Mouse (Mus musculus) ovary, adult 18-20 months (tissue): Measurements from ENCODE around the gene Dynlt1c.
"Not testable (repeated sequence)": the region's sequence is repeated elsewhere in the genome, so short reads cannot be mapped to it uniquely, and the experiment has no call there.

ENCODE experiments used
- DNase-seq: peaks from one replicate; pipeline ENCODE4 v3.0.0; 2022; ENCODE audit warnings: low spot score, mixed read lengths

Dynlt1c gene

DNA sequence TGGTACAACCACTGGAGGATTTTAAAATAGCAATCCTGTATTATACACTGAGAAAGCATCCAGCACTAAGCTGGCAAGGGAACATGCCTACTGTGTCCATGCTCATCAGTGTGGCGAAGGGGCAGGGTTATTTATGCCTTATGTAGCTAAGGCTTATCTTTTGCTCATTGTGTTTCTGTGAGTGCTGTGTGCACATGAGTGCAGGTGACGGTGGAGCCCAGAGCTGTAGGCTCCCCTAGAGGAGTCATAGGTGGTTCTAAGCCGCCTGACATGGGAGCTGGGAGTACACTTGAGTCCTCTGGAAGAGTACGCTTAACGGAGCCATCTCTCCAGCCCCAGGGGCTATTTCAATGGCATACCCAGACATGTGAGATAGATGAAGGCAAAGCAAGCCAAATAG, 17.8 kb downstream of the Dynlt1c start:
- DNase-seq, result not testable (repeated sequence)

DNA sequence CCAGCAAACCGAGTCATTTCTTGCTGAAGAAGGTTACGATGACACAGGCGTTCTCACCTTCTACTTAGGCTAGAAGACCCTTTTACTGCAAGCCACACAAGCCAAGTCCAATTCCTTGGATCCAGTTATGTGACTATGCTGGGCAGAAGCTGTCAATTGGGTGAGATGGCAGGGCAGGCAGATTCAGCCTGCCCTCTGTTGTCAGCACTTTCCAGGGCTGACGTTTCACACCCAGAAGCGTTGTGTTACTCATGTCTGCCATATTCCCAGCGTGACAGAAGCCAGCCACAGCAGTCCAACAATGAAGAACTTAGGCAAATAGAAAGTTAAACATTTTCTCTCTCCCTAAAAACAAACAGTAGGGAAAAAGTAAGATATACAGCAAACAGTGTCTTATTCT, 18.6 kb downstream of the Dynlt1c start:
- DNase-seq, result not testable (repeated sequence)

DNA sequence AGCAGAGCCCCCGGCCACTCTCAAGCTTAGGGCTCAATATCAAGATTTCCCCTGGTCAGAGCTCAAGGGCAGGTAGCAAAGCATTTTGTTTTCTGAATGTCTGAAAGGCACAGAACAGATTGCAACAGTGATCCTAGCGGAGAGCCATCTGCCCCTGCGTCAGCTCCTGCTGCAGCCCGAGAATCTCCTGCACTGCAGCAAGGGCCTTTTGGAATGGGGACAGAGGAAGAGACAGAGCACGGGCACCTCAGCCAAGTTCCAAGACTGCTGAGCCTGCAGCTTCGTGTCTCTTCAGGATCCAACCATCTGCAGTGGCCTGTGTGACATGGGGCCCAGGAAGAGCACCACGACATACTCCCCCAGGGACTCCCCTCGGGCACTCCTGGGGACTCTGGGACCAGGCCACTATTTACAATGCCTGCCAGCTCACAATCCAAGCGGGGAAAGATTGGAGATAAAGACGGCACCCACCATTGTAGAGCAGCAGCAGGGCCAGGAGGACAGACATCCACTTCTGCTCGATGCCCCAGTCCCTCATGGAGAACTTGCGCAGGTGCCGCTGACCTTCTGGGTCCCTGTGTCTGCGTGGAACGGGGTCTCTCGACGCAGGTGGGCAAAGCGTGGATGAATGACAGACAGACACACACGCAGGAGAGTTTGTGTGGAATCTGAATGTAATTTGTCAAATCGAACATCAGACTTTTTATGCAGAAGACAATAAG, 19.4 kb downstream of the Dynlt1c start:
- DNase-seq, result not testable (repeated sequence)

DNA sequence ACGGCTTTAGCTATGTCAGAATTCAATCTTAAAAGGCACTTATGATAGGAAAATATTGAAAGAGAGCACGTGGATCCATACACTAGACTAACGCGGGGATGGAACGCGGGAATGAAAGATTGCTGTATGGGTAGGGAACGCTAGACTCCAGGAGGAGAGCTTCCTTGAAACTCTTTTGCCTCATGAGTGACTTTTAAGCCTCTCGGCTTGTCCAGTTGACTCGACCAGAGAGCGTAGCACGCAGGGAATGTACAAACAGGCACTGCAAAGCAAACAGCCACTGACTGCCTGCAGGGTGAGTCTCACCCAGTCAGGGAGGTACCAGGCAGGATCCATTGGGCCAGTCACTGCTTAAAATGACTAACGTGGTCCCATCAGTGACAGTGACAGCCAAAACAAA, 20.5 kb downstream of the Dynlt1c start:
- not testable (repeated sequence) for DNase-seq

DNA sequence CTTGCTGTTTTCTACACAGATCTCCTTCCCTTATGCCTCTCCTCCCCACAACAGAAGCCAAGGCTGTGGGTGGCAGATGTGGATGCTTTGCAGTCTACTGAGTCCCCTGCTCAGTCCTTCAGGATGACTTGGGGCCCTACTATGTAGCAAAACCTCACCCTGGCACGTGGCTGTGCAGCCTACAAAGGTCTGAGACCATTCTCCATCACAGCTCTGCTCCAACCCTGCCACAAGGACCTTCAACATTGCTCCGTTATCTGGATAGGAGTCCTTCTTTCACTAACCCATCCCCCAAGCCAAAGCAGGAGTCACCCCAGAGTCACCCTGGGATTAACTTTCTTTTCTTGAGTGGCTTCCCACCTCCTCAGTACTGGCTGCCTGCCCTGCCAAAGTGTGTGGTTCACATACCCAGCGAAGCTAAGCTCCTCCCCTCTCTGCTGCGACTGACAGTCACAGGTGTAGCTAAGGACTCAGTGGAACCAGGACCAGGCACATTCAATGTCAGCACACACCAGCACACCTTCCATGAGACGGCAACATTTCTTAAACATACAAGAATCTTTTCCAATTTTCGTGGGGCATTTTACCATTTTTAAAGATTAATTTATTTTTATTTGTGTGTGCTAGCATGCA, 23.6 kb downstream of the Dynlt1c start:
- not testable (repeated sequence) for DNase-seq

DNA sequence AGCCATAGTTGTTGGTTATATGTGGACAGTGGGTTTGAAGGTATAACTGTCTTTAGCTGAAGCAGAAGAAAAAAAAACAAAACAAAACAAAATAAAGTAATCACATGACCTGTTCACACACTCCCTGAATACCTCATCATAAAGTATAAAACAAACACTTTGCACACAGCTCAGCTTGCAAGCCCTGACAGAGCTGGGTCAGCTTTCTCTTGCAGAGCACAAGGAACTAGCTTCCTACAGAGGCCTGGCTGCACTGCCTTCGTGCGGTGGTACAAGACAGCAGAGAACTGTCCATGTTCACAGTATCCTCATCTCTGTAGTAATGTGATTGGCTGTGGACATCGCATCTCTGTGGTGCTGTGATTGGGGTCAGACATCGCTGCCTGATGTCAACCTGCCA, 28.9 kb downstream of the Dynlt1c start:
- not testable (repeated sequence) for DNase-seq

DNA sequence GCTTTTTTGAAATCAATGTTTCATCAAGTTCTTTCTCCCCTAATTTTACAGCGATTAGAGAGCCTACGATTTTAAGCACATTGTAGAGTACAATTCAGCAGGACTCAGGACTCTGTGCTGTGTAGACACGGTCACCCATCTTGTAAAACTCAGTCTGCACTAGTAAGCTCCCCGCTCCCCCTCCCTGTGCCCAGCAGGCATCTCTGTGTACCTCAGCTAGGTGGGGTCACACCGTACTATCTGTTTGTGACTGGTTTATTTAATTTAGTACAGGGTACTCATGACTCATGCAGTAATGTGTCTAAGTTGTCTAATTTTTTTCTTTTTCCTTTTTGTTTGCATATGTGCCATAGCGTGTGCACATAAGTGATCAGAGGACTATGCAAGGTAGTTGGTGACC, 31.4 kb downstream of the Dynlt1c start:
- DNase-seq, result not testable (repeated sequence)

DNA sequence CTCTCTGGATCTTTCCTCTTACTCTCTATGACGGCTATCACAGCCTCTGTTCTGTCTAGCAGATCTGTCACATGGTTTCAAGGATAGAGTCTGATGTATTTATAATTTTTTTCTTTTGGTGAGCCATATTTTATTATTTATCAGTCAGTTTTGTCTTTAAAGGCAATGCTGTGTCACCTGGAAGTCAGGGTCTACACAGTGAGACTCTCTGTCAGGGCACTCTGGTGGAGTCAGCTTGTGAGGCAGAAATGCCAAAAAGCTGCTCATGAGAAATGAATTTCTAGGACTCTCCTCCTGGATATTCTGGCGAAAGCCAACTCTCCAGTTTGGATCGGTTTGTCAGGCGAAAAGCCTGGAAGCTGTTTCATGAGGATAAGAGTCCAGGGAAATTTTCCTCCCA, 34.3 kb downstream of the Dynlt1c start:
- DNase-seq, result not testable (repeated sequence)

DNA sequence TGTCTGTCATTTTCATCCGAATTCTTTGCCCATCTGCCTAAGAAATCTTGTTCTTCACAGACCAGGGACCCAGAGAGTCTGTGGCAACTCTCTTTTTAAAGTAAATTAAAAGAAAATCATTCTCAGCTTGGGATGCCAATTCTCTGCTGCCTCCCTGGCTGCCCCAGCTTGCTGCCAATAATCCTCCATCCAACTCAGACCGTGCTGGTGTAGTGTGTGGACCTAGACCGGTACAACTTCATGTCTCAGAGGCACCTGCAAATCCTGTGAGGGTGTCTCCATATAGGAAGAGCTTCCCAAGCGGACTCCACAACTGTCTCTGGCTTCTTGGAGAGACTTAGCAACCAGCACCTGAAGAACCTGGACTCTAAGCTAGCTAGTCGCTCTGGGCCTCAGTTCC, 35.4 kb downstream of the Dynlt1c start:
- DNase-seq, result no peak

DNA sequence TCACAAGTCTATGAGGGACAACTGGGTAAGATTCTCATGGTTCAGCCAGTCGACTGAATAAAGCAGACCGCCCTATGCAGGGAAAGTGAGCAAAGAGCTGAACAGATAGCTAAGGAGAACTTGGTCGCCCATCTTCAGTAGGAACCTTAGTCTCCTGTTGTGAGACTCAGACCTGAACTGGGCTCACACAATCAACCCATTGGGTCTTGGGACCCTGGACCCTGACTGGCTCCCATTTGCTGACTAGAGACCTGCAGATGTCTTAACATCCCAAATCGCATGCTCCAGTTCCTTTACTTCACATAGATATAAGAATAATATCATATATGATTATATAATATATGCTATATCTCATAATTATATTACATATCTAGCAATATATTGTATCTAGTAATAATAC, 36.0 kb downstream of the Dynlt1c start:
- not testable (repeated sequence) for DNase-seq

DNA sequence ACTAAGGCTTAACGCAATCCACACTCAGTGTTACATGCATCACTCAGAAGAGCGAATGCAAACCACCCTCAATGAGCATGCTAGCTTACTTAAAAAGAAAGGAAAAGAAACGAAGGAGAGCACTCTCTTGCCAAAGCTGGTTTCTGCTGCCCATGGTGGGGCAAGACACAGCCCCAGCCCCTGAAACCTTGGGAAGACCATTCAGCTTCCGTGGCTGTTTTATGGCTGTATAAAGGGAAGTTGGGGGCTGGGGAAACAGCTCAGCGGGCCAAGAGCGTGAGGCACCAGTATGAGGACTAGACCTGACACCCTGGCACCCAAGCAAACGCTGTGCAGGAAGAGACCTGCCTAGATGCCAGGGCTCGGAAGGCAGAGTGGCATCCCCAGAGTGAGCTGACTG, 37.0 kb downstream of the Dynlt1c start:
- not testable (repeated sequence) for DNase-seq

DNA sequence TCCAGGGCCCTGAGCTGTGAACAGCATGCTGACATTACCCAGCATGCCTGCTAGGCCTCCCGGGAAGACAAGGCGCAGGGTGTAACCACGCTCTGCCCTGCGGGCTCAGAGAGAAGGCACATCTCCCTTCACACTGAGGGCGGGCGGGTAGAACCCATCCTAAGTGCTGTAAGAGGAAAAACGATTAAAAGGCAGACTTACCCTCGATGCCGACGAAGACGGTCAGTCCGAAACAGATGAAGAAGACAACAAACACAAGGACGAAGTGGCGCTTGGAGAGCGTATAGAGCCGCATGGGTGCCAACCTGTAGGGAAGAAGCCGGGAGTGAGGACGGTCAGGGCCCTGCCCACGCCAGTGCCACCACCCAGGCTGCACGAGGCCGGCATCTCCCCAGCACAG, 38.0 kb downstream of the Dynlt1c start:
- not testable (repeated sequence) for DNase-seq

DNA sequence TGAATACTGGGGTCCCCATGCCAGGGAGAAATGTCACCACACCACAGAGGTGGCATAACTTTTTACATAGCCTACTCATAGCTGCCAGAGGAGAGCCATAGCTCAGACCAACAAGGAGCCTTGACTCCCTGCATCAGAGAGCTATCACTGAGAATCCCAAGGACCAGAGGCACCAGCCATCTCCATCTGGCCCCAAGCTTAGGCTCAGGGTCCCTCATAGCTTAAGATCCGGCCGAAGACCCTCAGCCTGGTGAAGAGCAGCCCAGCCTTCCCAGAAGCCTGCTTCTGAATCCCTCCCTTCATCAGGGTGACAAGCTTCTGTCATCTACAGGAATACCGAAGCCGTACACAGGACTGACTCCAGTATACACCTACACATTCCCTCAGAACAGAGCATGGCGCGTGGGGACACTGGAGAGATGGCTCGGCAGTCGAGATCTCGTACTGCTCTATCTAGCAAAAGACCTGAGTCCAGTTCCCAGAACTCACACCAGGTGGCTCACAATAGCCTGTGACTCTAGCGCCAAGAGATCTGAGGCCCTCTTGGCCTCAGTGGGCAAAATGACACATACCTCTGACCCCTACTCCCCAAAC, 38.7 kb downstream of the Dynlt1c start:
- not testable (repeated sequence) for DNase-seq

DNA sequence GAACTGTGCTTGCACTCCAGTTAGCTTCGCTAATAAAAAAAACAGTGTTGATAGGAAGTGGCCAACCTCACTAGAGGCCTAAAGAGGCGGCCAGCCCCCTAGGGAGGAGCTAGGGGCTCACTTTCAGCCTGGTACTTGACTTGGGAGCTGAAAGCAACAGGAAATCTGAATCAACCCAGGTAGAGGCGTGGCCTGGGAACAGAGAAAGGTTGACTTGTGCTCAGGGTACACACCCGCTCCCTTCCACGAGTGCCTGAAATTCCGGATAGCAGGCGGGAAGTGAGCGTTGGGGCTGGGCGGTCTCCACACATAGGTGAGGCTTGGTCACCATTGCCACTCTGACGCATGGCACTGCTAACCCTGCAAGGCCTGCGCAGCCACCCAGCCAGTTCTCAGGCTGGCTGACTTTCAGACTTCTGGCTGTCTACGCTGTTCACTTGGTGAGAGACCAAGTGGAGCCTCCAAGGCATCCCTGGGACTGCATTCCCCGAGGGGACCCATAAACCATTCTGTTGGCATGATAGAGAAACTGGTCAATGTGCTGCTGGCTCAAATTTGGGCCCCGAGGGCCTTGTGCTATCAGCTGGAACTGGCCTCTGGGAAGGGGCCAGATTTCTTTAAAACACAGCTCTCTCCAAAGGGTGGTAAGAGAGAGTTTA, 39.4 kb downstream of the Dynlt1c start:
- not testable (repeated sequence) for DNase-seq

DNA sequence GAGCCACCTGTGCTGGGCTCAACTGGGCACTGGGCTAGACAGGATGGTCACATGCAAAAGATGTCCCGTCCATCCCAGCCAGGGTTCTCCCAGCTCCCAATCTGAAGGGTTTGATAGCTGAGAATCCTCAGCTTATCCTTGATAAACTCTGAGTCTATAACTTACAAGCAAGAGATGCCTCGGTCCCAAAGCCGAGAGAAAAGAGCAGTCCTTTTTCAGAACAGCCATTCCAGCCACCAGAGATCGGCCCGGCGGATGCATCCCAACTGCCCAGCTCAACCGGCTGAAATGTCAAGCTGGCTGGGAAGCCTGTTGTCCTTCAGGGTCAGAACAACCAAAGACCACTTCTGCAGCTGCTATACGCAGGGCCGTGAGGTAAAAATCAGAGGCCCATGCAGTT, 42.7 kb downstream of the Dynlt1c start:
- not testable (repeated sequence) for DNase-seq

DNA sequence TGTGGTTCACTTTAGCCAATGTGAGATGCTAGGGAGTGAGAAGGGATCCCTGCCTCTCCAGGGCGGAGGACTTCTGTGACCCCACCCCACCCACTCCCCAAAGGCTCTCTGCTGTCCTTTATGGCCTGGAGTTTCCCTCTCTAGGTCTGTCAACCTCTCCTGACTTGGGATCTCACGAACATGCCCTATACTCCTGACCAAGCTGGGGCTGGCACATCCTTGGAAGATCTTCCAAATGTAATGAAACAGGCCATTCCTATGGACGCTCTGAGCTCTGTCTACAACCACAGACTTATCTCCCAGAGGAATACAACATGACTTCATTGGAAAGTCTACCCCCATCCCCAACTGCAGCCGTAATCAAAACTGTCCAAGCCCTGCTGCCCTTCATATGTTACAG, 43.2 kb downstream of the Dynlt1c start:
- DNase-seq, result not testable (repeated sequence)

DNA sequence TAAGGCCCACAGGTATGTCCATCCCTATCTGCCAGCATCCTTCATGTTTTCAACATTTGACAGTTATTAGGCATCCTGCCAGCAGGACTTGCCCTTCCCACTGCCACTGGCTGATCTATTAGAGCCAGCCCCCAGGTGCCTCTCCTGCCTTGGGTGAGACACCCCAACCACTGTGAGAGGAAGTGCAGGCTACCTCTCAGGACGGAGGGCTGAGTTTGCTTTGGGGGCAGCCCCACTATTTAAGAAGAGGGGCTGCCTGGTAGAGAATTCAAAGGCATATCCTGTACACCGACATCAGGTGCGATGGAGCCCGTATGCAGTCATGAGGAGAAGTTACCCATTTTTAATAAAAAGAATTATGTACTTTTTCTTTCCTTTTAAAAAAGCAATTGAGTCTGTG, 44.2 kb downstream of the Dynlt1c start:
- not testable (repeated sequence) for DNase-seq

DNA sequence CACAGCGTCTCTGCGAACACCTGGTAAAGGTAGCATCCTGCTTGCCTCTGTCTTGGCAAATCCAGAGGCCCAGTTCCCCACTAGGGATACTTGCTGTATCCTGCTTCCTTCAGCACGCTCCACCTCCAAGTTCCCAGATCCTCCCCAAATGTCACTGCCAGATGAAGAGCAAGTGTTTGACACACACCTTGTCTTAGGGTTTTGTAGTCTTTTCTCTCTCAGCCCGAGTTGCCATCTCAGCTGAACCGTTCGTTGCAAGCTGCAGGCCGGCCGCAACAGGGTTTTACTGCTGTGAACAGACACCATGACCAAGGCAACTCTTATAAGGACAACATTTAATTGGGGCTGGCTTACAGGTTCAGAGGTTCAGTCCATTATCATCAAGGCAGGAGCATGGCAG, 45.4 kb downstream of the Dynlt1c start:
- DNase-seq, result not testable (repeated sequence)

DNA sequence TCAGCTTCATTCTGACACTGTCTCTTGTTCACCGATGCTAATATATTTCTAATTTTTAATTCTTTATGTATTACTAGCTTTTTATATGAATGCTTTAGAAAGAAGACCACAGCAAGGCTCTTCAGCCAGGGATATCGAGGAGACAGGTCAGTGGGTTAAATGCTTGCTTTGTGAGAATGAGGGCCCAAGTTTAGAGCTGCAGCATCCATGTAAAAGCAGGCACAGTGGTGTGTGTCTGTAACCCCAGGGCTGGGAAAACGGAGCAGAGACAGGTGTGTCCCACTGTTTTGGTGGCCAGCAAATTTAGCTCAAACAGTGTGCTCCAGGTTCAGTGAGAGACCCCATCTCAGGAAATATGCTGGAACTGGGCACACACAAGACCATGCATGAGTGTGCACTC, 46.0 kb downstream of the Dynlt1c start:
- not testable (repeated sequence) for DNase-seq

DNA sequence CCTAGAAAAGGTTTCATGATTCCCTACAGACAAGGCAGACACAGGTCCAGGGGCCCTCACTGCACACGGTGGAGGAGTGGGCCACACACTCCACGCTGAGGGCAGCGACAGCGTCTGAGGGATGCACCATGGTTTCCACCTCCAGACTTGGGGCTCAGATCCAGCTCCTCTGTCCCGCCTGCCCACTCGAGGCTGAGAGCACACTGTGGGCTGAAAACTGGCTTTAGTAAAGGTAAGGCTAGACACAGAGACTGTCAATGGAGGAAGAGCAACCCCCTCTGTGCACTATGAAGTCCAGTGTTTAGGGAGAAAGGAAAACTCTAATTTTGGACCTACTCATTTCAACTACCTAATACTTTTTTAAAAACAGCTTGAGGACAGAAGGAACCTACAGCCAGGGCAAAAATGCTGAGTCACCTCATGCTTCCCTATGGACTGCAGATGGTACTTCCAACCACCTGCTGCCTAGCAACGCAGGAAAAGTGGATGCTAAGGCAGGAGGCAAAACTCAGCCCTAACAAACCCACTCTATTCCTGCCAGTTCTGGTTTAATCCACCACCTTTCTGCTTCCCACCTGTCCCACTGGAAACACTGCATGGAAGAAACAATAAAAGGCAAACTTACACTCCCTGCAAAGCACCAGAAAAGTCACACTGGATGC, 49.6 kb downstream of the Dynlt1c start:
- DNase-seq, result not testable (repeated sequence)

DNA sequence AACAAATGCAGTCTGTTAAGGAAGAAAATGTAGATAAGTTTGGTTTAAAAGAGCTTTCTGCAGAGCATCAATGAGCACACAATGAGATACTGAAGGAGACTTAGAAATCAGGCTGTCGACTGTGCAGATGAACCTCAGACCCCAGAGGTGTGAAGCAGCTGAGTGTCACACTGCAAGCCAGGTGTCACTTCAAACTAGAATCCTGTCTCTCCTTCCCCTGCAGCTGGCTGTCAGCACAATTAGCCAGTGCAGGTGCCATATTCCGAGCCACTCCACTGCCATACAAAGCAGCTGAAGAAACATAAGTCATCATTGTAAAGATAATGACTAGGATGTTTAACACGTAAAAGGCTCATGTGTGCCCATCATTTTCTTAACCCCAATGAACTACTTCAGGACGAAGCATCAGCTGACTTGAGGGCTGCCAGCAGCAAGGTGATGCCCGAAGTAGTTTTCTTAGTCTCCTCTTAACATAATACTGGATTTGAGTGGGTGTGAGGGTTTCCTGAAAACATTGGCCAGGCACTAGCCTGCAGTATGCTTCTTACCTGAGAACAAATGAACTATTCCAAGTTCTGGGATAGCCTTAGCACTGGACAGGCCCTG, 52.0 kb downstream of the Dynlt1c start:
- DNase-seq, result not testable (repeated sequence)

DNA sequence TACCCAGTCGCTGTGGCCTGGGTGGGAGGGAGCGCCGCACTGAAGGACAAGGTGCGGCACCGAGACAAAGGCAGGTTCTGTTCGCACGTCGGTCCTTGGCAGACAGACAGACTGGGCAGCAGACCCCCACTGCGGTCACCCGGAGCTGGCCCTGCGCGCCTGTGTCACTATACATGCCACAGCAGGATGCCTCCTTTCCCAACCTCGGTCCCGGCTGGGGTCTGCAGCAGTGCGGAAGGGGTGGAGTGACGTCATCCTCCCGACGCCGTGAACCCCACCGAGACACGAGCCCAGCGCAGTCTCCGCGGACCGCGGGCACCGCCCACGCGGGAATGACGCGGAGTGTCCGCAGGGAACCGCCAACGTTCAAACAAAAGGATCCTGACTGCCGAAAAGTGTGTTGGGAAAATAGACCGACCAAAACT, 53.6 kb downstream of the Dynlt1c start:
- DNase-seq, result peak; percentile 44
